Mouse (Mus musculus) inflammation-experienced regulatory T-cells, adult 16 weeks (primary cell): Measurements from ENCODE around the gene Tomm40. TPM values are rescaled to one million over a fixed set of nuclear protein-coding genes. Genes with fewer than 3 reads are reported as not detected.

ENCODE experiments used
- polyA plus RNA-seq: library from polyadenylated mRNA; unstranded; fragments of 100-300 nt; shearing (Covaris generic); gene quantifications from one replicate; pipeline ENCODE4 v1.2.1, GENCODE M21; 2017

Gene Tomm40
- polyA plus RNA-seq: 22.8 TPM

GRCm38 (mm10) chr7:19715239-19716054 is at the start of gene Tomm40:
TSS of gene Tomm40 (minus strand) at chr7:19715438.

GRCm38 (mm10) chr7:19750217-19751069 is 35.2 kb upstream of the Tomm40 start, which contains the start of gene Nectin2:
TSS of gene Nectin2 (minus strand) at chr7:19750483.

GRCm38 (mm10) chr7:19698907-19699826 is 16.1 kb downstream of the Tomm40 start, which contains the start of gene Apoe:
TSS of gene Apoe (minus strand) at chr7:19699188.

GRCm38 (mm10) chr7:19691873-19692865 is 23.1 kb downstream of the Tomm40 start, which contains the start of gene Apoc1:
TSS of gene Apoc1 (minus strand) at chr7:19692660.

GRCm38 (mm10) chr7:19681202-19681694 is 34.0 kb downstream of the Tomm40 start, which contains the start of the genes Gm44805 and Apoc4:
TSS of gene Gm44805 (minus strand) at chr7:19681423.
TSS of gene Apoc4 (minus strand) at chr7:19681479.

GRCm38 (mm10) chr7:19677872-19678271 is 37.4 kb downstream of the Tomm40 start, which contains the start of gene Apoc2:
TSS of gene Apoc2 (minus strand) at chr7:19677941.

GRCm38 (mm10) chr7:19664955-19665841 is 50.0 kb downstream of the Tomm40 start, which contains the start of gene Clptm1:
TSS of gene Clptm1 (minus strand) at chr7:19665033.

Other genes starting within 250 kb of the Tomm40 start
- gene Bloc1s3, start 207.1 kb downstream of the Tomm40 start, polyA plus RNA-seq: 0.56 TPM
- 106 TPM for gene Trappc6a, start 207.0 kb downstream of the Tomm40 start, polyA plus RNA-seq
- gene Nkpd1, start 197.6 kb downstream of the Tomm40 start, polyA plus RNA-seq: not detected
- gene Ppp1r37, start 152.4 kb downstream of the Tomm40 start, polyA plus RNA-seq: 5.9 TPM
- gene Zfp296, start 138.2 kb downstream of the Tomm40 start, polyA plus RNA-seq: 2.6 TPM
- gene Gemin7, start 137.8 kb downstream of the Tomm40 start, polyA plus RNA-seq: 100 TPM
- gene Clasrp, start 111.0 kb downstream of the Tomm40 start, polyA plus RNA-seq: 16.8 TPM
- gene Relb, start 86.0 kb downstream of the Tomm40 start, polyA plus RNA-seq: 32.5 TPM
- gene Clptm1, start 50.4 kb downstream of the Tomm40 start, polyA plus RNA-seq: 186 TPM
- gene Apoc2, start 37.5 kb downstream of the Tomm40 start, polyA plus RNA-seq: not detected
- gene Gm44805, start 34.0 kb downstream of the Tomm40 start, polyA plus RNA-seq: not detected
- gene Apoc4, start 34.0 kb downstream of the Tomm40 start, polyA plus RNA-seq: not detected
- gene Apoc1, start 22.8 kb downstream of the Tomm40 start, polyA plus RNA-seq: 2.0 TPM
- 35.2 TPM for gene Apoe, start 16.2 kb downstream of the Tomm40 start, polyA plus RNA-seq
- gene Nectin2, start 35.0 kb upstream of the Tomm40 start, polyA plus RNA-seq: 1.6 TPM
- gene Bcam, start 55.6 kb upstream of the Tomm40 start, polyA plus RNA-seq: 21.0 TPM
- gene Cblc, start 81.4 kb upstream of the Tomm40 start, polyA plus RNA-seq: not detected
- gene Bcl3, start 107.3 kb upstream of the Tomm40 start, polyA plus RNA-seq: 16.0 TPM
- not detected for gene Gm19345, start 136.6 kb upstream of the Tomm40 start, polyA plus RNA-seq
- 0.52 TPM for gene Ceacam16, start 145.9 kb upstream of the Tomm40 start, polyA plus RNA-seq
- gene Ceacam19, start 172.5 kb upstream of the Tomm40 start, polyA plus RNA-seq: not detected
- gene Pvr, start 205.7 kb upstream of the Tomm40 start, polyA plus RNA-seq: 38.7 TPM
- 25.9 TPM for gene Igsf23, start 235.3 kb upstream of the Tomm40 start, polyA plus RNA-seq
- not detected for gene Ceacam20, start 250.0 kb upstream of the Tomm40 start, polyA plus RNA-seq